Mouse (Mus musculus) liver, embryonic 12.5 days (tissue): ENCODE data around the gene Rbl1. TPM values are rescaled to one million over a fixed set of nuclear protein-coding genes. Genes with fewer than 3 reads are reported as not detected.

Experiments
- ATAC-seq: fragments of 200-750 bp; cut with Nextera tagmentation; 2 replicates; pipeline ENCODE4 v1.8.0; 2017; ENCODE audit warnings: moderate number of reproducible peaks, mild to moderate bottlenecking, moderate library complexity
- H3K27ac ChIP-seq: fragments of 300-500 bp; sonication (generic); 2 replicates; pipeline ENCODE4 v1.5.1; 2016; ENCODE audit warnings: mild to moderate bottlenecking
- H3K27me3 ChIP-seq: fragments of 300-500 bp; sonication (generic); replicated peaks from 2 replicates; pipeline ENCODE4 v1.6.1; 2016; ENCODE audit warnings: mild to moderate bottlenecking, moderate library complexity
- H3K36me3 ChIP-seq: fragments of 300-500 bp; sonication (generic); 2 replicates; pipeline ENCODE4 v1.6.1; 2016; ENCODE audit warnings: mild to moderate bottlenecking, moderate library complexity
- H3K4me1 ChIP-seq: fragments of 300-500 bp; sonication (generic); 2 replicates; pipeline ENCODE4 v1.6.1; 2016
- H3K4me2 ChIP-seq: fragments of 300-500 bp; sonication (generic); 2 replicates; pipeline ENCODE4 v1.6.1; 2016; ENCODE audit warnings: mild to moderate bottlenecking, moderate library complexity
- H3K4me3 ChIP-seq: fragments of 300-500 bp; sonication (generic); 2 replicates; pipeline ENCODE4 v1.5.1; 2016; ENCODE audit warnings: mild to moderate bottlenecking, moderate library complexity
- H3K9ac ChIP-seq: fragments of 300-500 bp; sonication (generic); 2 replicates; pipeline ENCODE4 v1.6.1; 2016; ENCODE audit warnings: mild to moderate bottlenecking, moderate library complexity
- H3K9me3 ChIP-seq: fragments of 300-500 bp; sonication (generic); replicated peaks from 2 replicates; pipeline ENCODE4 v1.6.1; 2016; ENCODE audit warnings: mild to moderate bottlenecking, moderate library complexity
- WGBS: fragments of 180-500 bp; shearing (Covaris S2); methylation state at CpG from one replicate; pipeline ENCODE4 v1.1.7; 2016; ENCODE audit not compliant: insufficient replicate concordance; 5-methylcytosine and 5-hydroxymethylcytosine counted together
- polyA plus RNA-seq: library from polyadenylated mRNA; unstranded; fragments of >200 nt; fragmentation: Nextera tagmentation; extraction: Ambion mirVana; gene quantifications from 2 replicates; pipeline ENCODE4 v1.2.1, GENCODE M21; 2016

Rbl1 gene
- polyA plus RNA-seq, 1 experiment from 2014 or later = 27.9 TPM

DNA sequence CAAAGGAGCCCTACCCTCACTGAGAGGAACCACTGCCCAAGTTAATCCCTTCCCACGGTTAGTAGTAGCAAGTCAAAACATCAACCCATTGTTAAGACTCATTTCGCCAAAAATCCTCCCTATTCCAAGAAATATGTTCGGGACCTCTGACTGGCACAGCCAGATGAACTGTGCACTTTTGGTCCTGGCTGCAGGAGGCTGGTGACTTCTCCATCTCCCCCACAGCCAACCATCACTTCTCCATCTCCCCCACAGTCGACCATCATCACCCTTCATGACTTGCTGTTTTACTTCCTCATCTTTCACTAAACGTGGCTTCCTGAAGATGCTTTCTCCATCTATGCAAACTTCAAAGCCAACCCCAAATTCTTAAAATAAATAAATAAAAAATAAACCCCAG is 65.5 kb downstream of the Rbl1 start:
- Histone ChIP-seq H3K27me3 (no peaks in the 10 kb centered on the region), H3K9me3 (no peaks in the 10 kb centered on the region), H3K4me2 (no peak overlapping the region), H3K27ac (no peak overlapping the region), H3K4me1 (peaks cover 27% of the 10 kb centered on the region), H3K9ac (no peak overlapping the region), H3K36me3 (peaks cover under 1% of the 10 kb centered on the region; the same call in 1 of the 2 replicates), H3K4me3 (no peak overlapping the region)
- ATAC-seq = no peak
- 49% methylated on average over 5 of the region's 5 CpGs for WGBS

DNA sequence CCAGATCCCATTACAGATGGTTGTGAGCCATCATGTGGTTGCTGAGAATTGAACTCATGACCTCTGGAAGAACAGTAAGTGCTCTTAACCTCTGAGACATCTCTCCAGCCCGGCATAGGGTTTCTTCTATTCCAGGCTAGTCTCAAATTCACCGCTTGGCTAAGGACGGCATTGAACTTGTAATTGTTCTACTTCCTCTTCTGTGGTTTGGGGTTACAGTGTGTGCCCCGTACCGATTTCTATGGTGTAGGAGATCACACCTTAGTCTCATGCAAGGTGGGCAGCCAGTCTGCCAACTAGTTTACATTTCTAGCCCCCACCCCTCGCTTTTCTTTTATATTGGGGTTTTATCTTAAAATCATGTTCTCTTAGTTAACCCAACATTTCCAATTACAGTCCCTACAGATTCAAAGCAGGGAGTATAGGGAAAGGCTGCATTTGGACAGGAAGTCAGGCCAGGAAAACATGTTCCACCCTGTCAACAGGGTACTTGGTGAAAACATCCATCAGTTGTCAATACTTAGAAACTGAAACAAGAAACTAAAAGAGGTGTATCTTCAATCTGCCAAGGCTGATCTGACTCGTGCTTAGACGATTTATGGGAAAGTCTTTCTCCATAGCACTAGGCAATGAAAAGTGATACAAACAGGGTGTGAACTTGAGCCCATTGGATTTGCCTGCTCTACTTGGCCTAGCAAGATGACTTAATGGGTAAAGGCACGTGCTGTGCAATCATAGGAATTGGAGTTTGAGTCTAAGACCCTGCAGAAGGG is 66.2 kb downstream of the Rbl1 start:
- no peak for ATAC-seq
- H3K27me3 ChIP-seq = no peaks in the 10 kb centered on the region
- H3K4me2 ChIP-seq = no peak overlapping the region
- 51% methylated on average over 9 of the region's 9 CpGs for WGBS
- no peaks in the 10 kb centered on the region for H3K9me3 ChIP-seq
- peaks cover 34% of the 10 kb centered on the region for H3K4me1 ChIP-seq
- H3K27ac ChIP-seq = no peak overlapping the region
- H3K36me3 ChIP-seq = no peaks in the 10 kb centered on the region
- H3K9ac ChIP-seq = no peak overlapping the region
- H3K4me3 ChIP-seq = no peak overlapping the region

DNA sequence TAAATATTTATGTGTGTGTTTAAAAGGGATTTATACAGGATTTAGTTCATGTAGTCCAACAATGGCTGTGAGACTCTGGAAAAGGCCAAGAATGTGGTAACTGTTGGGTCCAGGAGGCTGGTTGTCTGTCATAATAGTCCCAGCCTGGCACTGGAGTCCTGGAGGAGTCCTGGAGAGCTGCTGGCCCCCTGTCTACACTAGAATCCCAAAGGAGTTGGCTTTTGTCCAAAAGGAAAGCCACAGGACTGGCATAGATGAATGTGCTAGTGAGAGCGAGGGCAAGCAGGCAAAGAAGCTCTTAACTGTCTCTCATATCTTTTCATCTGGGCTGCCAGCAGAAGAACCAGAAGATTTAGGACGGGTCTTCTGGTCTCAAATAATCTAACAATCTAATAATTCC is 67.7 kb downstream of the Rbl1 start:
- H3K27ac ChIP-seq = no peak overlapping the region

DNA sequence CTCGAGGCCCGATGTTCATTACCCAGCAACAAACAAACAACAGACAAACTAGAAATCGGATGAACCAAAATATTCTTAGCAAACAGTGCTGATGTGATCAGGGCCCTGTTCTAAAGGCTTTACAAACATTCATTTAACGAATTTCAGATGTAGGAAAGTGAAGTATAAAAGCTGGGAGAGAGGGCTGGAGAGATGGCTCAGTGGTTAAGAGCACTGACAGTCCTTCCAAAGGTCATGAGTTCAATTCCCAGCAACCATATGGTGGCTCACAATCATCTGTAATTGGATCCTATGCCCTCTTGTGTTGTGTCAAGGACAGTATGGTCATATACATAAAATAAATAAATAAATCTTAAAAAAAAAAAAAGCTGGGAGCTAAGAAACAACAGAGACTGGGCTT is 68.2 kb downstream of the Rbl1 start:
- Histone ChIP-seq H3K36me3 (no peaks in the 10 kb centered on the region), H3K9ac (no peak overlapping the region), H3K4me1 (peaks cover 49% of the 10 kb centered on the region), H3K4me3 (no peak overlapping the region), H3K27me3 (no peaks in the 10 kb centered on the region), H3K27ac (0 out of 2 replicates have a peak overlapping the region, but pooled peaks have one; percentile 30), H3K9me3 (no peaks in the 10 kb centered on the region), H3K4me2 (no peak overlapping the region)
- 81% methylated on average over 4 of the region's 4 CpGs for WGBS
- ATAC-seq = no peak

More for the DNA sequence above, 67.7 kb downstream of the Rbl1 start:
- H3K9ac ChIP-seq = no peak overlapping the region
- H3K4me2 ChIP-seq = no peak overlapping the region
- H3K36me3 ChIP-seq = no peaks in the 10 kb centered on the region
- H3K9me3 ChIP-seq = no peaks in the 10 kb centered on the region
- no peak for ATAC-seq
- no peak overlapping the region for H3K4me3 ChIP-seq
- WGBS = 66% methylated on average over 2 of the region's 2 CpGs
- H3K4me1 ChIP-seq = peaks cover 48% of the 10 kb centered on the region
- H3K27me3 ChIP-seq = no peaks in the 10 kb centered on the region

DNA sequence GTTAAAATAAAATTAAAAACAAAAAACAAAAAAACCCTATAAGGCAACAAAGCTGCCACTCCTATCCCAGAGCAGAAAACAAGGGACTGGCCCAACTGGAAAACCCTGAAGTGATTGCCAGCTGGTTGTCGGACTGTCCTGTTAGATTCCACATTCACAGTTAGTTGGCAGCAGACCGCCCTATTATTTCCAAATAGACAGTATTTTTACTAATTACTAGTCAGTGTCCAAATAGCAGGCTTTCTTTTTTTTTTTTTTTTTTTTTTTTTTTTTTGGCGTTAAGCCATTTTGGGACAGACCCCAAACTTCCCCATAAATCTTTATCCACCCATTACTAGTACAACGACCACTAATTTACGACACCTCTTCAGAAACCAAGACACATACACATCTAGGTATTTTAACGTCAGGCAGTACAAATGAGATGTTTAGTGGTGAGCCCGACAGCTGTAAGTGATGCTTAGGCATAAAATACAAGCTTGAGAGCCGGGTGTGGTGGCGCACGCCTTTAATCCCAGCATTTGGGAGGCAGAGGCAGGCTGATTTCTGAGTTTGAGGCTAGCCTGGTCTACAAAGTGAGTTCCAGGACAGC is 68.7 kb downstream of the Rbl1 start:
- Histone ChIP-seq H3K9ac (peak overlapping the region; percentile 60), H3K4me1 (peaks cover 52% of the 10 kb centered on the region), H3K27ac (peak overlapping the region; percentile 94), H3K36me3 (no peaks in the 10 kb centered on the region), H3K9me3 (no peaks in the 10 kb centered on the region), H3K4me3 (peak overlapping the region; percentile 88), H3K27me3 (no peaks in the 10 kb centered on the region), H3K4me2 (peak overlapping the region; percentile 91)
- no peak for ATAC-seq
- WGBS = 78% methylated on average over 10 of the region's 10 CpGs

- H3K4me3 ChIP-seq = peak within 1 kb of the TSS; percentile 88
- H3K36me3 ChIP-seq = no peaks in the 10 kb centered on the region
- peak within 1 kb of the TSS; percentile 88 for H3K9ac ChIP-seq
- no peaks in the 10 kb centered on the region for H3K9me3 ChIP-seq
- peak; percentile 98 for ATAC-seq
- peak within 1 kb of the TSS; percentile 94 for H3K27ac ChIP-seq
- no peaks in the 10 kb centered on the region for H3K27me3 ChIP-seq
- H3K4me2 ChIP-seq = peak within 1 kb of the TSS; percentile 91
- WGBS = under 1% methylated on average over 32 of the region's 32 CpGs
- peaks cover 57% of the 10 kb centered on the region for H3K4me1 ChIP-seq
These were observed 69.3 kb downstream of the Rbl1 start, which contains the start of gene Samhd1 for GRCm38 (mm10) chr2:157135014-157135413. Gene Samhd1, minus strand, starts transcription at chr2:157135265.

DNA sequence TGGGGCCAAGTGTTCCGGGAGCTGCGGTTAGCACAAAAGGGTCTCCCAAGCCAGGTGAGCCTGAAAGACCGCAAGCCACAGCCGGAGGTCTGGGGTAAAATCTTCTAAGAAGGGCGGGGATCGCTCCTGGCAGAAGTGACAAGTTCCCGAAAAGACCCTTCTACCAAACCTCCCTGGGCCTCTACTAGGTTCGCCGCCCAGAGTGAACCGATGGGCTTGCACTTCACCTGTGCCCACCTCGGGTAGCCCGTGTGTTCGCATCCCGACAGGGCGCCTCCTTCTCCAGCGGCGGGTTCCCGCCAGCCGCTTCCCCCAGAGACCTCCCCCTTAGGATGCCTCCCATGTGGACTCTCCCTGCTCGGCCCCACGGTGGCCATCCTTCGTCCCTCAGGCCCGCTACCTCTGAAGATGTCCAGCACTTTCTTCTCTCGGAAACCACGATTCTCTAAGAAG is 69.8 kb downstream of the Rbl1 start:
- H3K4me3 ChIP-seq = peak overlapping the region; percentile 88
- peak overlapping the region; percentile 88 for H3K9ac ChIP-seq
- peak overlapping the region; percentile 91 for H3K4me2 ChIP-seq
- peak; percentile 55 for ATAC-seq
- H3K27me3 ChIP-seq = no peaks in the 10 kb centered on the region
- under 1% methylated on average over 25 of the region's 25 CpGs for WGBS
- H3K9me3 ChIP-seq = no peaks in the 10 kb centered on the region
- peaks cover 56% of the 10 kb centered on the region for H3K4me1 ChIP-seq
- H3K27ac ChIP-seq = peak overlapping the region; percentile 94
- H3K36me3 ChIP-seq = 0 out of 2 replicates have a peak, but pooled peaks cover 1% of the 10 kb centered on the region

DNA sequence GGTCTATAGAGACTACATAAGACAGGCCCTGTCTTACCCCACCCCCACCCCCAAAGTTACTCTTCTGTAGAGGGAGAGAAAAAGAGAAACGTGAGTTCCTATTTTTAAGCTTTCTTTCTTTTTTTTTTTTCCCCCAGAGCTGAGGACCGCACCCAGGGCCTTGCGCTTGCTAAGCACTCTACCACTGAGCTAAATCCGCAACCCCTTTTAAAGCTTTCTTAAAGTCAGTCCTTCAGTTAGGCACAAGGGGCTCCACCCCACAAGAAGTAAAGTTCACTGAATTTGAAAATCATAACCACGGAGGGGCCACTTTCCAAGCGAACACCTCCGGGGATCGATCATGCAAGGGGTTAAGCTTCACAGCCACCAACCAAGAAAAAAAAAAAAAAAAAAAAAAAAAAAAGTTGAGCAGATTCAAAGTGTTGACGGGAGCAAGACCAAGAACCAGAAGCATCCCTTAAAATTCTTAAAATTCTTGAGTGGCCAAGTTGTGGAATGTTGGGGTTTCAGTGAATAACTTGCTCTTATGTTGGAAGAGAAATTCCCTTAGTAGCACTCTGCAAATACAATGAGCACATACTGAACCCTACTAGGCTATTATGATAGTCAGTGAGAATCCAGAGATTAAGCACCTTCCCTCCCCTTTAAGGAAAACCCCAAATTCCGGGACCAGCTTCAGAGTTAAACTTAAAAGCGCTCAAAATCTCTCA is 70.4 kb downstream of the Rbl1 start:
- 12% methylated on average over 11 of the region's 11 CpGs for WGBS
- H3K27me3 ChIP-seq = no peaks in the 10 kb centered on the region
- no peaks in the 10 kb centered on the region for H3K9me3 ChIP-seq

DNA sequence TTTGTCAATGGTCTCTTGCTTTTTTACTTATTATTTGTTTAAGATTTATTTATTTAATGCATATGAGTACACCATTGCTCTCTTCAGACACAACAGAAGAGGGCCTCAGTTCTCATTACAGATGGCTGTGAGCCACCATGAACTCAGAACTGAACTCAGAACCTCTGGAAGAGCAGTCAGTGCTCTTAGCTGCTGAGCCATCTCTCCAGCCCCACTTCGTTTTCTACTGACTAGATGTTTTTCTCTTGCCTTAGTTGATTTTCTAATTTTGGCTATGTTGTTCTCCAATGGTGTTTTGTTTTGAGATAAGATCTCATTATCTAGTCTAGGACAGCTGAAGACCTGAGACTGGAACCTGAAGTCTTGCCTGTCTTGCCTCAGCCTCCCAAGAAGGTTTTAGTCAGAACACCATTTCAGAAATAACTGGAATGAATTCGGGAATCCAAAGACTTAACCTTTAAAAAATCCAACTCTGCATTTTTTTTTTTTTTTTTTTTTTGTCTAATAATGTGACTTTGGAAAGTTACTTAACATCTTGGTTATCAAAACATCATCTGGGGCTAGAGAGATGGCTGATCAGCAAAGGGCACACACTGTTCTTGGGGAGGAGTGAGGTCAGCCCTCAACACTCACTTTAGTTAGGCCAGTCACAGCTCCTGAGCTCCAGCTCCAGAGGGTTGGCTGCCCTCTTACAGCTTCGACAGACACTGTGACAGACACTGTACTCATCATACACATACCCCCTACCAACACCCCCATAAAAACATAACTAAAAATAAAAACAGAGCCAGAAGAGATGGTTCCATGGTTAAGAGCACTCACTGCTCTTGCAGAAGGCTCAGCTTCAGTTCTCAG is 71.4 kb downstream of the Rbl1 start:
- peaks cover 48% of the 10 kb centered on the region for H3K4me1 ChIP-seq
- H3K4me2 ChIP-seq = peak overlapping the region; percentile 91
- WGBS = 65% methylated on average over 3 of the region's 3 CpGs
- H3K9me3 ChIP-seq = no peaks in the 10 kb centered on the region
- peak overlapping the region; percentile 35; the same call in 1 of the 2 replicates for H3K9ac ChIP-seq
- H3K27ac ChIP-seq = peak overlapping the region; percentile 54; the same call in 1 of the 2 replicates
- H3K4me3 ChIP-seq = peak overlapping the region; percentile 88; the same call in 1 of the 2 replicates
- H3K36me3 ChIP-seq = peaks cover 12% of the 10 kb centered on the region; the same call in 1 of the 2 replicates
- no peak for ATAC-seq
- no peaks in the 10 kb centered on the region for H3K27me3 ChIP-seq

More for the DNA sequence above, 70.4 kb downstream of the Rbl1 start:
- no peak for ATAC-seq
- Histone ChIP-seq H3K27ac (peak overlapping the region; percentile 94), H3K4me1 (peaks cover 51% of the 10 kb centered on the region), H3K9ac (peak overlapping the region; percentile 88), H3K36me3 (0 out of 2 replicates have a peak, but pooled peaks cover 7% of the 10 kb centered on the region), H3K4me3 (peak overlapping the region; percentile 88), H3K4me2 (peak overlapping the region; percentile 91)

DNA sequence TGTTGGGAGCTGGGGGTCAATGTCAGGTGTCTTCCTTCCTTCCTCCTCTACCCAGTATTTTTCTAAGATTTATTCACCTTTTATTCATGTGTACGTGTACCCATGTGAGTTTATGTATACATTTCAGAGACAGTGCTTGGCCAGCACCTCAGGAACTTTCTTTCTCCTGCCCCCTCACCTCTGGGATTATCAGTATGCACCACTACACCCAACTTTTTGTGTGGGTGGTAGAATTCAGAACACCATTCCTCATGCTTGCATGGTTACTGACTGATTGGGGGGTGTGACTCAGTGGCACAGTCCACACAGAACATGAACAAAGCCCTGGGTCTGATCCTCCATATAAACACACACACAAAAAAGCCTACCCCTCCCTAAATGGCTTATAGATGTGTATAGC is 72.2 kb downstream of the Rbl1 start:
- ATAC-seq = no peak
- Histone ChIP-seq H3K4me3 (no peak overlapping the region), H3K27me3 (no peaks in the 10 kb centered on the region), H3K27ac (0 out of 2 replicates have a peak overlapping the region, but pooled peaks have one; percentile 0), H3K36me3 (peaks cover 20% of the 10 kb centered on the region; the same call in 1 of the 2 replicates), H3K4me2 (peak overlapping the region; percentile 27), H3K4me1 (peaks cover 48% of the 10 kb centered on the region), H3K9me3 (no peaks in the 10 kb centered on the region), H3K9ac (no peak overlapping the region)
- WGBS = 75% methylated on average over 1 of the region's 1 CpGs
